Mouse (Mus musculus): ENCODE results near the gene Hist1h2bh.

GRCm38 (mm10) chr13:23536076-23536822, 6.9 kb downstream of the Hist1h2bh start:
- TF ChIP-seq CTCF (IDR thresholded peaks at IDR 0.05) (no peak), EP300 (IDR thresholded peaks at IDR 0.05) (no peak)

Measured in lung, postnatal 0 days (tissue).